Mouse (Mus musculus): ENCODE measurements at regions not wholly inside any gene's neighbourhood (a gene's known extent, or its start where the extent isn't known, plus 50 kb on each side); places are given as distances from the start of the nearest gene placed in this dataset.
"Not testable (repeated sequence)": the region's sequence is repeated elsewhere in the genome, so short reads cannot be mapped to it uniquely, and the experiment has no call there.

DNA sequence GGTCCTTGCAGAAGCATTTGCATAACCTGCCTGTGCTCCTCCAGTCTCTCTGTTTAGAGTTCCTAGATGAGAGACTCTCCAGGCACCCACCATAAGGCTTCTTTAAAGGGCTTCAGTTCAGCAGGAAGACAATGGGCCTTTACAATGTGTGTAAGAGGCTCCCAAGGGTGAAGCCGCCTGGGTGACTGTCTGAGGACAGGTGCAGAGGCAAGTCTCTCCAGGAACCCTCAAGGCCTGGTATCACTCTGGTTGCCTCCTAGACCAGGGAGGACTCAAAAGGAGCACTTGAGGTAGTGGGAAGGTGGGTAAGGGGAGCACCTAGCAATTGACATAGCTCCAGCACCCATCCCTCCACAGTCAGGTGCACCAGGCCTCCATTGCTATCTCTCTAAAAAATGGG is 55.8 kb upstream of the Irx2 start:
- no peak for ATAC-seq (replicated peaks in 1 of 2; ENCODE audit: insufficient read depth in 1 of 2, low FRiP score in 2 of 2, low TSS enrichment in 1 of 2, low read depth in 1 of 2, poor library complexity in 2 of 2, severe bottlenecking in 2 of 2)

DNA sequence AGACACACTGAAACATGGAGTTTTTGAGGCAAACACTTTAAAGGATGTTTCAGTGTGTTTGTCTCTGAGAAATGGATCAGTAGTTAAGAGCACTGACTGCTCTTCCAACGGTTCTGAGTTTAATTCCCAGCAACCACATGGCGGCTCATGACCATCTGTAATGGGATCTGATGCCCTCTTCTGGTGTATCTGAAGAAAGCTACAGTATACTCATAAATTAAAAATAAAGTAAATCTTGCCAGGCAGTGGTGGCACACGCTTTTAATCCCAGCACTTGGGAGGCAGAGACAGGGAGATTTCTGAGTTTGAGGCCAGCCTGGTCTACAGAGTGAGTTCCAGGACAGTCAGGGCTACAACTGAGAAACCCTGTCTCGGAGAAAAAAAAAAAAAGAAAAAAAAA is 54.5 kb upstream of the Irx2 start:
- ATAC-seq (replicated peaks in 1 of 2; ENCODE audit: insufficient read depth in 1 of 2, low FRiP score in 2 of 2, low TSS enrichment in 1 of 2, low read depth in 1 of 2, poor library complexity in 2 of 2, severe bottlenecking in 2 of 2), result not testable (repeated sequence)

DNA sequence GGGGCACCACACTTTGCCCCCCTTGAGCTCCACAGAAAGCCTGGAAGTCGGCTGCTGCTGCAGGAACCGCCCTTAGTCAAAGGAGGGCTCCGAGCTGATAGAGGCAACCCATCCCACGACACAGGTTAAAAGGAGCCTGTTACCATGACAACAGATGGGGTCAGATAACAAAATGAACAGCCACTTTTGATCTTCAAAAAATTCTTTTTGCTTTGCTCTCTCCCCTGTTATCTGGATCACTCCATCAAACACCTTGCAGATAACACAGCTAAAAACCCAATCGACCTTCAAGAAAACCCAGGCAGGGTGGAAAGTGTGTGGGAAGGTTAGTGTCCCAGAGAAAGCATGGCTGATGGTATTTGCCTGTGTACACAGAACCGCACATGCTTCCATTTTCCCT is 52.1 kb upstream of the Irx2 start:
- no peak for ATAC-seq (replicated peaks in 1 of 2; ENCODE audit: insufficient read depth in 1 of 2, low FRiP score in 2 of 2, low TSS enrichment in 1 of 2, low read depth in 1 of 2, poor library complexity in 2 of 2, severe bottlenecking in 2 of 2)

DNA sequence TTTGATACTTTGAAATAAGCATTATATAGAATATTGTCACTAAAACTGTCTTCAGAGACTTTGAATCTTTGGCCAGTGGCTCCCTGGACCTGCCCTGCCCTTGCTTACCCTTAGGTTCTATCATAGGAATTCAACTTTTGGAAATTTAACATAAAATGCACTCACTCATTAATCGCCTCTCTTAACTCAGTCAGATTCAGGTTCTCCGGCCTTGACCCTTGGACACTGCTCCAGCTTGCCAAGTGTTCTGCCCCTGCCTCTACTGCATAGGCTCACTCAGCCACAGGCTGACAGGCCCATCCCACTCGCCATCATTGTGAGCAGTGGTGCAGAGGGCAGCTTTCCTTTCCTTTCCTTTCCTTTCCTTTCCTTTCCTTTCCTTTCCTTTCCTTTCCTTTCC is 50.2 kb upstream of the Irx2 start:
- no peak for ATAC-seq (replicated peaks in 1 of 2; ENCODE audit: insufficient read depth in 1 of 2, low FRiP score in 2 of 2, low TSS enrichment in 1 of 2, low read depth in 1 of 2, poor library complexity in 2 of 2, severe bottlenecking in 2 of 2)
